Mouse (Mus musculus) midbrain, embryonic 15.5 days (tissue): Measurements from ENCODE around the gene Krtap14. TPM values are rescaled to one million over a fixed set of nuclear protein-coding genes. Genes with fewer than 3 reads are reported as not detected.

Experiments
- ATAC-seq: fragments of 200-750 bp; cut with Nextera tagmentation; replicated peaks from 2 replicates; pipeline ENCODE4 v1.8.0; 2017; ENCODE audit warnings: moderate TSS enrichment
- H3K27ac ChIP-seq: fragments of 300-500 bp; sonication (generic); 2 replicates; pipeline ENCODE4 v1.5.1; 2015; ENCODE audit warnings: mild to moderate bottlenecking, inconsistent platforms
- H3K27me3 ChIP-seq: fragments of 300-500 bp; sonication (generic); replicated peaks from 2 replicates; pipeline ENCODE4 v1.6.1; 2015; ENCODE audit warnings: inconsistent platforms
- H3K36me3 ChIP-seq: fragments of 300-500 bp; sonication (generic); replicated peaks from 2 replicates; pipeline ENCODE4 v1.6.1; 2015; ENCODE audit warnings: inconsistent platforms
- H3K4me1 ChIP-seq: fragments of 300-500 bp; sonication (generic); 2 replicates; pipeline ENCODE4 v1.6.1; 2015; ENCODE audit warnings: inconsistent platforms
- H3K4me2 ChIP-seq: fragments of 300-500 bp; sonication (generic); 2 replicates; pipeline ENCODE4 v1.6.1; 2015; ENCODE audit warnings: inconsistent platforms, mild to moderate bottlenecking, moderate library complexity
- H3K4me3 ChIP-seq: fragments of 300-500 bp; sonication (generic); 2 replicates; pipeline ENCODE4 v1.5.1; 2015; ENCODE audit warnings: mild to moderate bottlenecking, inconsistent platforms
- H3K9ac ChIP-seq: fragments of 300-500 bp; sonication (generic); 2 replicates; pipeline ENCODE4 v1.6.1; 2015; ENCODE audit warnings: mild to moderate bottlenecking, inconsistent platforms
- H3K9me3 ChIP-seq: fragments of 300-500 bp; sonication (generic); 2 replicates; pipeline ENCODE4 v1.6.1; 2016; ENCODE audit warnings: inconsistent platforms
- WGBS: fragments of 180-500 bp; shearing (Covaris S2); methylation state at CpG from one replicate; pipeline ENCODE4 v1.1.7; 2015; ENCODE audit warnings: mixed read lengths; 5-methylcytosine and 5-hydroxymethylcytosine counted together
- polyA plus RNA-seq: library from polyadenylated mRNA; unstranded; fragments of >200 nt; fragmentation: Nextera tagmentation; extraction: Ambion mirVana; gene quantifications from 2 replicates; pipeline ENCODE4 v1.2.1, GENCODE M21; 2015

Gene Krtap14
- polyA plus RNA-seq, 1 experiment from 2014 or later: not detected

DNA sequence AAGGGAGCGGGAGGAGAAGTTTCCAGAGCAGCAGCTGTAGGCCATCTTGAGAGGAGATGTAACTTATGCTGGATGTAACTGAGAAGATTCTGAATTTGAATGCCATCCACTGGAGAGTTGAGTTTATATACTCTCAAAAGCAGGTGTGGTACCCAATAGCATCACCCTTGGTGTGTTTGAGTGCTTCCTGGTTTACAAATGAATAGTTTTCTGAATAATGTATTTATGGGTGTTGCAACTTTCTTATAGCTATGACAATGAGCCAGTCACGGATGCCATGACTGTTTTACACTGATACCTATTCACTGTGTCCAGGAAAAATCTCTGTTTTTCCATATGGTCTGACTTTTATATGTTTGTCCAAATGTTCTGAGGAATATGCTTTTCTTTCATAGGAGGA is 51.8 kb downstream of the Krtap14 start, which contains the start of gene 2310057N15Rik:
Gene 2310057N15Rik, minus strand, starts transcription at position 101 of the 400 bp plus-strand sequence.
- no peak for ATAC-seq
- no peaks in the 10 kb centered on the region for H3K27me3 ChIP-seq
- H3K4me2 ChIP-seq: no peak within 1 kb of the TSS
- H3K27ac ChIP-seq: no peak within 1 kb of the TSS
- no peak within 1 kb of the TSS for H3K4me3 ChIP-seq
- 82% methylated on average over 2 of the region's 2 CpGs for WGBS
- H3K9me3 ChIP-seq: no peaks in the 10 kb centered on the region
- H3K4me1 ChIP-seq: no peaks in the 10 kb centered on the region
- H3K36me3 ChIP-seq: no peaks in the 10 kb centered on the region
- H3K9ac ChIP-seq: no peak within 1 kb of the TSS

Other genes starting within 250 kb of the Krtap14 start
- not detected in 2 replicates for gene Krtap24-1, start 213.9 kb downstream of the Krtap14 start, polyA plus RNA-seq
- not detected in 2 replicates for gene 2310079G19Rik, start 198.5 kb downstream of the Krtap14 start, polyA plus RNA-seq
- not detected in 2 replicates for gene Krtap26-1, start 178.3 kb downstream of the Krtap14 start, polyA plus RNA-seq
- gene Krtap27-1, start 154.5 kb downstream of the Krtap14 start, polyA plus RNA-seq: not detected in 2 replicates
- not detected in 2 replicates for gene 2310061N02Rik, start 118.2 kb downstream of the Krtap14 start, polyA plus RNA-seq
- not detected in 2 replicates for gene Krtap13-1, start 97.3 kb downstream of the Krtap14 start, polyA plus RNA-seq
- not detected in 2 replicates for gene Krtap13, start 74.5 kb downstream of the Krtap14 start, polyA plus RNA-seq
- not detected in 2 replicates for gene 2310034C09Rik, start 67.3 kb downstream of the Krtap14 start, polyA plus RNA-seq
- gene 2310057N15Rik, start 51.9 kb downstream of the Krtap14 start, polyA plus RNA-seq: not detected in 2 replicates
- not detected in 2 replicates for gene Gm5965, start 48.2 kb downstream of the Krtap14 start, polyA plus RNA-seq
- gene Gm20741, start 13.9 kb downstream of the Krtap14 start, polyA plus RNA-seq: not detected in 2 replicates
- not detected in 2 replicates for gene Krtap15, start 5.9 kb downstream of the Krtap14 start, polyA plus RNA-seq
- gene Krtap19-1, start 43.3 kb upstream of the Krtap14 start, polyA plus RNA-seq: not detected in 2 replicates
- gene Krtap19-2, start 48.1 kb upstream of the Krtap14 start, polyA plus RNA-seq: not detected in 2 replicates
- not detected in 2 replicates for gene Krtap19-3, start 51.9 kb upstream of the Krtap14 start, polyA plus RNA-seq
- gene Krtap19-4, start 58.9 kb upstream of the Krtap14 start, polyA plus RNA-seq: not detected in 2 replicates
- not detected in 2 replicates for gene Krtap19-5, start 70.3 kb upstream of the Krtap14 start, polyA plus RNA-seq
- not detected in 2 replicates for gene Krtap19-9b, start 106.1 kb upstream of the Krtap14 start, polyA plus RNA-seq
- not detected in 2 replicates for gene Krtap16-3, start 136.7 kb upstream of the Krtap14 start, polyA plus RNA-seq
- gene Krtap22-2, start 184.6 kb upstream of the Krtap14 start, polyA plus RNA-seq: not detected in 2 replicates
- gene Gm10229, start 189.1 kb upstream of the Krtap14 start, polyA plus RNA-seq: not detected in 2 replicates
- gene Krtap6-1, start 205.6 kb upstream of the Krtap14 start, polyA plus RNA-seq: not detected in 2 replicates
- gene Gm10228, start 215.3 kb upstream of the Krtap14 start, polyA plus RNA-seq: not detected in 2 replicates
- not detected in 2 replicates for gene Krtap6-5, start 221.7 kb upstream of the Krtap14 start, polyA plus RNA-seq
- gene 1110025L11Rik, start 237.9 kb upstream of the Krtap14 start, polyA plus RNA-seq: not detected in 2 replicates